19 mouse cellular contexts compared by ENCODE assay signal in genomic region chr17:90994247-90994646, GRCm38 (mm10).
"Had no signal": no experiment of that assay in that cellular context is flagged by ENCODE, and none has a peak within 500 bp of the region (broad histone marks: within the 10 kb centered on the region; RNA-seq: fewer than 3 reads in every experiment).

No protein-coding gene starts in this region.

- DNase-seq: liver, embryonic 13.5 days; lung, adult 18-20 months; lung, embryonic 14.5 days; lung, postnatal 10 days; lung, postnatal 4 days; midbrain, embryonic 14.5 days; right cerebral cortex, postnatal 14 days; thymus, adult 2 months; thymus, postnatal 25 days; thymus, postnatal 4 days had no signal

- ATAC-seq: midbrain, embryonic 16.5 days had no signal

- H3K9me3 ChIP-seq: liver, embryonic 13.5 days; liver, embryonic 15.5 days; megakaryocyte, embryonic 14.5 days; midbrain, embryonic 10.5 days; neural tube, embryonic 13.5 days; neural tube, embryonic 15.5 days; stomach, embryonic 15.5 days had no signal

- H3K9ac ChIP-seq: liver, embryonic 13.5 days; liver, embryonic 15.5 days; lung, embryonic 14.5 days; neural tube, embryonic 13.5 days; neural tube, embryonic 15.5 days; stomach, embryonic 15.5 days had no signal

- H3K4me2 ChIP-seq: liver, embryonic 13.5 days; liver, embryonic 15.5 days; lung, embryonic 14.5 days; neural tube, embryonic 13.5 days; neural tube, embryonic 15.5 days; stomach, embryonic 15.5 days had no signal

- H3K4me3 ChIP-seq: liver, embryonic 13.5 days; liver, embryonic 15.5 days; megakaryocyte, embryonic 14.5 days; midbrain, embryonic 10.5 days; myocyte; neural tube, embryonic 13.5 days; neural tube, embryonic 15.5 days; stomach, embryonic 15.5 days had no signal

- H3K27ac ChIP-seq: liver, embryonic 13.5 days; liver, embryonic 15.5 days; midbrain, embryonic 10.5 days; neural tube, embryonic 13.5 days; neural tube, embryonic 15.5 days; stomach, embryonic 15.5 days; stomach, postnatal 0 days had no signal

- H3K36me3 ChIP-seq: liver, embryonic 13.5 days; liver, embryonic 15.5 days; midbrain, embryonic 10.5 days; neural tube, embryonic 13.5 days; neural tube, embryonic 15.5 days; stomach, embryonic 15.5 days had no signal

- H3K4me1 ChIP-seq: liver, embryonic 13.5 days; liver, embryonic 15.5 days; neural tube, embryonic 15.5 days; stomach, embryonic 15.5 days had no signal

- H3K27me3 ChIP-seq: liver, embryonic 13.5 days; liver, embryonic 15.5 days; megakaryocyte, embryonic 14.5 days; neural tube, embryonic 13.5 days; neural tube, embryonic 15.5 days; stomach, embryonic 15.5 days had no signal
